Mouse (Mus musculus) left cerebral cortex, adult 8-10 months (tissue): ENCODE measurements around the gene Pus1. TPM values are rescaled to one million over a fixed set of nuclear protein-coding genes. Genes with fewer than 3 reads are reported as not detected.

ENCODE experiments used
- total RNA-seq, 4 experiments: library from RNA; stranded (reverse); gene quantifications; 2 replicates each; pipeline ENCODE4 v1.2.4; 2022

The Pus1 gene
- total RNA-seq, 4 experiments from 2014 or later: 18.6 to 25.2 (median 19.7) TPM

Other genes starting within 250 kb of the Pus1 start
- gene Galnt9, start 236.3 kb downstream of the Pus1 start, total RNA-seq: 10 to 100 TPM; 61.9 to 87.7 (median 73.3) TPM
- 10 to 100 TPM; 20.0 to 31.3 (median 24.7) TPM for gene Noc4l, start 127.2 kb downstream of the Pus1 start, total RNA-seq
- 10 to 100 TPM; 21.6 to 24.5 (median 22.8) TPM for gene Ddx51, start 127.2 kb downstream of the Pus1 start, total RNA-seq
- 100 to 1,000 TPM; 103 to 121 (median 118) TPM for gene Ep400, start 9.9 kb downstream of the Pus1 start, total RNA-seq
- 10 to 100 TPM; 59.2 to 67.2 (median 66.3) TPM for gene Ulk1, start 29.4 kb upstream of the Pus1 start, total RNA-seq
- 10 to 100 TPM; 12.1 to 15.6 (median 13.6) TPM for gene Hscb, start 59.1 kb upstream of the Pus1 start, total RNA-seq
- 1 to 10 TPM; 1.3 to 1.9 (median 1.6) TPM for gene Chek2, start 59.3 kb upstream of the Pus1 start, total RNA-seq
- 10 to 100 TPM in 3 of 4 experiments, 1 to 10 TPM in 1; 9.6 to 13.2 (median 11.1) TPM for gene Ttc28, start 99.1 kb upstream of the Pus1 start, total RNA-seq